Mouse (Mus musculus) bone marrow macrophage, adult 2 months (primary cell): ENCODE measurements around the gene Syt15.

Experiments used
- CTCF ChIP-seq: IDR thresholded peaks from 2 replicates; pipeline ENCODE4 v1.5.1; 2012; ENCODE audit warnings: low read depth, mild to moderate bottlenecking, low read length, moderate library complexity
- POLR2A ChIP-seq: IDR thresholded peaks from 2 replicates; pipeline ENCODE4 v1.6.1; 2012; ENCODE audit warnings: mild to moderate bottlenecking, low read depth, low read length, borderline replicate concordance

- TF ChIP-seq POLR2A, result no peak
- no peak for TF ChIP-seq CTCF
Observed at GRCm38 (mm10) chr14:34209080-34209479, 10.3 kb upstream of the Syt15 start.
